Mouse (Mus musculus) heart, adult 8-10 months (tissue): ENCODE data around the gene B4galt1. TPM values are rescaled to one million over a fixed set of nuclear protein-coding genes. Genes with fewer than 3 reads are reported as not detected.
A peak's percentile ranks its signal among the peaks of the same experiment; 100 is the strongest.

ENCODE experiments used
- DNase-seq: peaks from one replicate; pipeline ENCODE4 v3.0.0; 2022; ENCODE audit warnings: low spot score
- total RNA-seq, 4 experiments: library from RNA; stranded (reverse); gene quantifications; 2 replicates each; pipeline ENCODE4 v1.2.4; 2022

The B4galt1 gene
- total RNA-seq, 4 experiments from 2014 or later: 53.9 to 60.3 (median 57.4) TPM

DNA sequence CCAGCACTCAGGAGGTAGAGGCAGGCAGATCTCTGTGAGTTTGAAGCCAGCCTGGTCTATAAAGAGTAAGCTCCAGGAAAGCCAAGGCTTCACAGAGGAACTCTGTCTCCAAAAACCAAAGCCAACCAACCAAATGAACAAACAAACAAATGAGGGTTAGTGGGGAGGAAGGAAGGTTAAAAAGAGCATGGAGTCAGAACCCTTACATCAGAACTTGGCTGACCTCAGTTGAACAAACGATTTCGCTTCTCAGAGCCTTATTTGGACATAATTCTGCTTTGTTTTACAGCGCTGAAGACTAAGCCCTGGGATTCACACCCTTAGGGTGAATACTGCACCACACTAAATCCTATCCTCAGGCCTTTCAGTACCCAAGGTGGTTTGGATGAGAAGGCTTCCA, 18.3 kb upstream of the B4galt1 start:
- DNase-seq: no peak

DNA sequence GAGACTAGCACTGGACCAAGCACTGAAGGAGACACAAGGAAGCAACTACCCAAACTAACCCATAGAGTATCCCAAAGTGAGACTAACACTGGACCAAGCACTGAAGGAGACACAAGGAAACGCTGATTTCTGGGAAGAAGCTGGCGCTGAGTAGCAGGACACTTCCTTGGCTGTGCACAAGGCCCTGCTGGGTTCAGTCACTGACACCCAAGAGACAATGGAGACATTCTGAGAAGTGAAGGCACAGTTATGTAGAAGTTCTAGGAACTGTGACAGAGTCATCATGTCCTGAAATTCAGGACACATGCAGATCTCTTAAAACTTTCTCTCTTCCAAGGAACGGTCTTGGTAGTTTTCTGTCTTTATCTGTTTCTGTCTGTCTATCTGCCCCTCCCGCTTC, 16.4 kb upstream of the B4galt1 start:
- no peak for DNase-seq

DNA sequence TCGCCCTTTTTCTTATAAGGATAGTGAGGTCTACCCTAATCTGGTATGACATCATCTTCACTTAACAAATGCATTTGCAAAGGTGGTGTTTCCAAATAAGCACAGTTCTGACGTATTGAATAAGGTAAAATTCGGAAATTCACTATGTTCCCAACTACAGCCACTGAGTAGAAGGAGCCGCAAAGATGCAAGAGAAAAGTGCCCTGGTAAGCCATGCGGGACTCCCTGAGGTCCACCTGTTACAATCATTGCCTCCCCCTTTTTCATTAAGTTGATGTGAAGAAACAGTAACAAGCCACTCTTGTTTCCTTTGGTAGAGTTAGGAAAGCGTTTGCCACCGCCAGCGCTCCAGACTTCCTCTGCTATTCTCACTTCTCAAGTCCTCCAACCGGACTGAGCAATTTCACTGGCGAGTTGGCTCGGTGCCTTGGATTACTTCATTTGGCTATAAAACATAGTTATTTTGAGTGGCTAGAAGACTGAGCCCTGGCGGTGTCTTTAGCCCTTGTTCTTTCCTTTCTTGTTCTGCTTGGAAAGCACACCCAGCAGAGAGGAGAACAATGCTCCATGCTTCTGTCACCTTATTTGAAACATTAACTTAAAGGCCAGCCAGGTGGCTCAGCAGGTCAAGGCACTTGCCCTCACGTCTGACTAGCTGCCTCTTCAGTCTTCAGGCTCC, 14.9 kb upstream of the B4galt1 start:
- DNase-seq: peak; percentile 94

DNA sequence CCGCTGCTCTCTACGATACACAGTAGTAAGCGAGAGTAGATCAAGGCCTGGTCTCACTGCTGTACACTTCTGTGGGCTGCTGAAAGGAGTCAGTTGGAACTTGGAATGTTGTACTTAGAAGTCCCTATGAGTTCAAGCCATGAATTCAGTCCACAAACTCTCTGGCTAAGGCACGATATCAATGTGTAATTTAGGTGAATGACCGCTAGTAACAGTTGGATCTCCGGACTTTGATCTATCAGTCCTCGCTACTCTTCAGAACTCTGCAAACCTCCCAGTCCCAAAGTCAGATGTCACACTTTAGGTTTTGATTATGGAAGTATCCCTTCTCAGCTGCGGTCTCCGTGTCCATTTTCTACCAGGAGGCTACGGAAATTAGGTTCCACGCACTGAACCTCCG, 10.6 kb upstream of the B4galt1 start:
- no peak for DNase-seq

DNA sequence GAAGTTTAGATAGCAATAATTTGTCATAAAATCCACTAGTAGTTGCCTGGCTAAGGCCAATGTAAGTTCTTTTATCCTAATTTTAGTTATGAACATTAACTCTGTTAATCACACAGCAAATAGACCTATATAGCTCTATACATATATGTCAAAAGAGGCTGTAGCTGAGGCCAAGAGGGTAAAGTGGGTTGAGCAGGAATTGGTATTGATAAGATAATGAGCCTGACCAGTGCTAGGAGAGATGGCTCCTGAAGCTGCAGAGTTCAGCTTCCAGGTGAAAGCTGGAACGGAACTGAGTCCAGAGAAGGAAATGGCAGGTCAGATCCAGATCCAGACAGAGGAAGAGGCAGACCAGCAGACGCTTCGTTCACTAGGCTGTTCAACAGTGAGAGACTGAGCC, 9.5 kb upstream of the B4galt1 start:
- no peak for DNase-seq

DNA sequence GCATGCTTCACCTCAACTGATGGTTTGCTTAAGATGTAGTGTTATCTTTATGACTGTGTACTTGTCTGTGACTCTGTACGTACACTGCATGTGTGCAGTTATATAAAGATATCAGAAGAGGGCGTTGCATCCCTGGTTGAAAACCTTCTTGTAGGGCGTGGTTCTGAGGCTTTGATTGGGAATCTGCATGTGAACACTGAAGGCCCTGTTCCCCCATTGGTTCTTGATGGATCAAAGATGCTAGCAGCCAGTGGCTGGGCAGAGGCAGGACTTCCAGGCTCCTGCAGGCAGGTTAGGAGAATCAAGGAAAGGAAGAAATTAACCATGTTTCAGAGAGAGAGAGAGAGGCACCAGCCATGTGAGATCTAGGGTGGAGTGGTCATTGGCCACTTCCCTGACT, 7.3 kb upstream of the B4galt1 start:
- DNase-seq: no peak

DNA sequence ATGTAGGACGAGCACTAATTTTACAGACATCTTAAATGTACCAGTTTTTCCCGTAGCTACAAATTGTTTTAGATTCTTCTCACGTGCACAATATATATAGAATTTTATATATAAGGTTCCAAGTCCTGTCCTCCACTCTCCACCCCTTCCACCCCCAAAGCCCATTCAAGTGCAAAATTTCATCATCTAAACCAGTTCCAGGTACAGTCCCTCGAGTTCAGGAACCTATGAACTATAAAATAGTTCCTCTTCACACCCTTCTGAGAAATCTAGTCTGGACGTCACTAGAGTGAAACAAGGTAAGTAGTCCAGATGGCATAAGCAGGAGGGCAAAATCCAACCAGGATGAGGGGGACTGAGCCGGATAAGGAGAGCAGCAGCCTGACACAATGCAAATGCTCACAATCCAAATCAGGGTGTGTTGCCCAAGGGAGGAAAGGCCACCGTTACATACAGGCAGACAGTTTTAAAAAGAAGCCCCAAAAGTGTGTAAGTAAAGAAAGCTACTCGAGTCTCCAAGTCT, 4.1 kb upstream of the B4galt1 start:
- no peak for DNase-seq

DNA sequence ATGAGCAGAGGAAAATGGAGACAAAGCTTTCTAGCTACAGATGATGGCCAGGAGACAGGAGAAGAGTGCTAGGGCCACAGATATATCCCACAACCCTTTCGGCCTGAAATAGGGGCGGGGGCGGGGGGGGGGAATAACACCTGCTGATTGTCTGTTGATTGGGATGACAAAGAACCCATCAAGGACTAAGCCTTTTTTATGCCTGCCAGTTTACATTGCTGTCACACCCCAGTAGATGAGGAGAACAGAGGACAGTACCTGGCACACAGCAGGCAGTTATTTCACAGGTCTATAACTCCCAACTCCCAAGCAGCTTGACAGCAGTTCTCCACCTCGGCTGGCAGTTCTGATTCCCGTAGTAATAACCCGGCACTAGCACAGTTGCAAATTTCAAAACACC, 2.8 kb upstream of the B4galt1 start:
- no peak for DNase-seq

DNA sequence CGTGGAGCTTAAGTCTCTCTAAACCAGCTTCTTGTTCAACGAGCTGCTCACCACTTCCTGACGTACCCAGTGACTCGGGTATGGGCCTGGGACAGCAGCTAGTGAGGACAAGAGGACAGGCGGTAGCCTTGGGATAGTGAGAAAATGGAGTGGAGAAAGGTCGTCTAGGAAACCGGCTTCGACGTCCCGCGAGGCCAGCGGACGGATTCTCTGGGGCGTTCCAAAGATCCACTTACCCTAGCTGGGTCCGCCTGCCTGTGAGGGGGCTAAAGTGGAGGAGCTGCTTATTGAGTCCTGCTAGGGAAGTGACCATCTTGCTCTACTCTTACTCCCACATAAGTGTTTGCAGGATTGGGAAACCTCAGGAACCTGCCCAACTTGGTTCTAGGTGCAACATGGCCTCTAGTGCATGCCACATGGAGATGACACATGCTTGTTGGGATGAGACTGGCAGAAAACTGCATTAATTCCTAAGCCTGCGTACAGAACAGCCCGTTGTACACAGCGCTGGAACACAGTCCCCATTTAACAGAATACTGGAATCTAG, 655 bp upstream of the B4galt1 start:
- no peak for DNase-seq

DNA sequence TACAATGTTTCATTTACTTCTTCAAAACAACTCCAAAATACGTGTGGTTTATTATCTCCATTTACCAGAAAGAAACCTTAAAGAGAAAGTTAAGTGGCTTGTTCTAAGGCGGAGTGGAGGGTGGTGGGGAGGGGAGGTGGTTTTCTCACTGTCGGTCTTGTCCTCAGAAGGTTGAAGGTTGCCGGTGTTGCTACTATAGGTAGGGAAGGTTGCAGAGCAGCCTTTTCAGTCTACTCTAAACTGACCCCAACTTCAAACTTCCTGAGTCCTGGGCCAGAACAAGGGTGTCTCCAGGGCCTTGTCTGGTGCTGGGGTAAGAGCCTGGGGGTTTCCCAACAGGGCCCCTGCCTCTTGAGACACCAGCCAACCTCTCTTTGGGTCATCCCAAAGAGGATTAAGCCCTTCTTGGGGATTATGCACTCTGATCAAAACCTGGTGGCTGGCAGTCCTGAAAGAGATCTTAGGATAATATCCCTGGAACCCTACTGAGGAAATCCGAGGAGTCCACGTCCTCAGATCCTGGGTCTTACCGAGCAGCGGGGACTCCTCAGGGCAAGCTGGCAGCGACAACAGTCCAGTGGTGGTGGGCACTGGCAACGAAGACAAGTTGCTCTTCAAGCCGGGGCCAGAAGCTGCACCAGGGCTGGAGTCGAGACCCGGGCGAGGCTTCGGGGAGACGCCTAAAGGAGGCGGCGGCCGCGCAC, 792 bp downstream of the B4galt1 start:
- DNase-seq: no peak

DNA sequence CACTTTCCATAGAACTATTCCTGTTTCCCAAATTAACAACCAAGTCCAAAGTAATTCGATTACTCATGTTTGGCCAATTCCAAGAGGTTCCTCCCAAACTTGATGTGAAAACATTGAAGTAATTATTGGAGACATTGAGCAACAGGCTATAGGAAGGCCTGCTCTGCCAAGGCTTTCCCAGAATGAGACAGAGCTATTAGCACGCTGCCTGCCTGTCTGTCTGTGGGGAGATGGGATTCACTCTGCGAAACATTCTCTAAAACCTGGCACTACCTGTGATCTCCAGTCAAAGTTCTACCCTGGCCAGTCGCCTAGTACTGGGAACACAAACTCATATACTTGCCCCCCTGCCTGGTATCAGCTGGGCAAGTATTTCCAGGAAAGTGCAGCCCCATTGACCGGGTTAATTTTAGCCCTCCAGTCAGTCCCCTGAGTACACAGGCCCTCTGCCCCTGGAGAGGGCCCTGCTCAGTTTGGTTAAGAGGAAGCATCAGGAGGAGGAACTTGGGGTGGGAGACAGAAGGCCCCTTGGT, 1.5 kb downstream of the B4galt1 start:
- no peak for DNase-seq

DNA sequence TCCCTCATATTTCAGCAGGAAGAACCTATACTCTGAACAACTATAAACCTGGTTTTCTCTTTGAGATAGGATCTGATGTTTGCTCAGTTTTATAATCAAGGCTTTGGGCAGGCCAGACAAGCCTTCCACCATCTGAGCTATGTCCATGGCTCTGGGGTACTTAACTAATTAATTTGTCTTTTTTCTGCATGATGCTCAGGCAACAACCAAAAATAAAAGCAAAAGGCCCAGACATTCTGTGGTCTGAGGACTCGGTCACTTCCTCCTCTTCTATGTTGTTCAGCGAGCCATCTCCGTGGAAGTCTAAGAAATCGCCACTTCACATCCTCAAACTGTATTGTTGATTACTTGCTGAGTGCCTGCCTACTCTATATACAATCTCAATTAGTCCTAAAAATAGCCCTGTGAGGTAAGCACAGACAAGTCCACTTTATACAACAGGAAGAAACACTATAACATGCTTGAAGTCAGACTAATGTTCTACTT, 2.0 kb downstream of the B4galt1 start:
- DNase-seq: no peak

DNA sequence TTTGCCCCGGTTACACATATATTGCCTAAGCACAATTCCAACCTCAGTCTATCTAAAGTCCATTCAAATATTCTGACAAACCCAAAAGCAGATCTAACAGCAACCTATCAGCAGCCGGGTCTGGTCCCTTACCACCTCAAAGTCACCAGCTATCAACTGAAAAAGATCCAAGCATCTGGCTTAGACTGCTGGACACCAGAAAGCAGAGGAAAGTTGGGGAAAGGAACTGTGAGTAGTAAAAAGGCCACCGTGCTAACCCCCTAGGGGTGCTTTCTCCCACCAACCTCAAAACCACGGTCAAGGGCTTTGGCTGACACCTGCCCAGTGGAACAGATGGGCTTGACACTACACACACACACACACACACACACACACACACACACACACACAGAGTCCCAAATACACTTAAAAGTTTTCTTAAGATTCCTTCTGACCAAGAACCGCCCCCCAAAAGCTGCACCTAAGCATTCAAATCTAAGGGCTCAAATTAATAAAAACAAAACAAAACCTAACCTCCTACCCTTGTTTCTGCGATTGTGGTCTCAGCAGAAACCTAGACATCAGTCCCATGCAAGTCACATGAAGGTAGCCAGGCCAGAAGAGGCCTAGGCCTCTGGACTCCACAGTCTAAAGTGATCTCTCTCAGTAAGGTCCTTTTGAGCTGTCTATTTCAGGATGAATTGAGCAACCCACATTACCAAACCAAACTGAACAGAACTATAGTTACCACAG, 2.6 kb downstream of the B4galt1 start:
- no peak for DNase-seq

DNA sequence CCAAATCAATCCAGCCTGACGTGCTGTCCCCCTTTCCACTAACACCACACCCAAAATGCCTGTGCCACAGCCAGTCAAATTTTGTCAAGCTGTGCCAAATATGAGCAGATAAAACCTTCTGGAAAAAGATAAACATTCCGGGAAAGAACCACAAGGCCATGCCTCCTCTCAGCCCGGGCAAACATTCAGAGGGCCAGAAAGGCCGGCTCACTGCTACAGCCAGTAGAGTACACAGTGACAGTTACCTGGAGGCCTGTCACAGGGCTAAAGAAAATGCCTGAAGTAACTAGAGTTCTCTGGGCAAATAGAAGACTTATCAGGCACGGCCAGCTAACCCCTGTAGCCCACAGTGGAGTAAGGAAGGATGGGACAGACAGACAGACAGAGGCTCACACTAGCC, 3.2 kb downstream of the B4galt1 start:
- peak; percentile 59 for DNase-seq

DNA sequence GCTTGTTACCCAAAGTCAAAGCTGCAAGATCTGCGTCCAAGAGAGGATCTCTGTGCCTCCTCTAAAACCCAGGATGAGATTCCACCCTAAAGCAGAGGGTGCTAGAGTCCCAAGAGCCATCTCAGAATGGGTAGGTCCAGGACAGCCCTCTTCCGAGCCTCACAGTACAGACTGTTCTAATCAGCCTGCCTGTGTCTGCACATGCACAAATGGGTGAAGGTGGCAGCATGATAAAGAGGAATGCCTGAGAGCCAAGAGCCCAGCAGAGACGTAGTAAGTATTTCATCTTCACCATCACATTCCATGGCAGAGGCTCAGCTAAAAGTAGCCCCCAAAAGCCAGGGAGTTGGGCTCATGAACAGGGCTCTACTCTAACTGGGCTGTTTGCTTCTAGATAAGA, 4.3 kb downstream of the B4galt1 start:
- no peak for DNase-seq

DNA sequence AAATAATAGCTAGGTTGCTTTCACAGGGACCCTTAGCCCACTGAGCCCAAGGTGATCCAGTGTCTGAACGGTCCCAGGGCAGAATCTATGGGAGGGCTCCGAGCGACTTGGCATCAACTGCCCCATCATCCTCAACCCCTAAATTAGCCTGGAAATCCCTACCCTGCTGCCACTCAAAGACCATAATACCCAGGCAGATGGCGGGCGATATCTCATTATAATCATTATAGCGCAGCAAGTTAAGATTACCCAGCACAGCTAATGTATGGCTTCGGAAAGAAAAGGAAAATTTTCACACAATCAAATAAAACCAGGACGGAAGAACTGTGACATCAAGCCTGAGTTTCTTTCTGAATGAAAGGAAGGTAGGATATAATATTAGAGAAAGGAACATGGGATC, 5.6 kb downstream of the B4galt1 start:
- DNase-seq: no peak

DNA sequence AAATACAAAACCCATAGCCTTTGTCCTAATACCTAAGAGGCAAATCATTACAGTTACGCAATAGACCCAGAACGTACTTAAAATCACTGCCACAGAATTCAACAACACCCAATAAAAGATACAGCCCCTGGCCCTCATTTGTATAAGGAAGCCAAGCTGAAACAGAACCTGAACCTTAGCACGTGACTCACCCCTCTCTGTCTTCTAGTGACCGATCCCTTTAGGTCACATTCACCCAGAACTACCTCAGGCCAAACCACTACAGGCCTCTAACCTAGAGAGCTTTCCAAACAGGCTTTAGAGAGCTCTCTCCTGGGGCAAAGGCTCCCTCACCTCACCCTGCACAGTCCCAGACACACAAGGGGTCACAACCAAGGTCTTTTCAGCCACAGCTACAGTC, 6.6 kb downstream of the B4galt1 start:
- DNase-seq: peak; percentile 33

DNA sequence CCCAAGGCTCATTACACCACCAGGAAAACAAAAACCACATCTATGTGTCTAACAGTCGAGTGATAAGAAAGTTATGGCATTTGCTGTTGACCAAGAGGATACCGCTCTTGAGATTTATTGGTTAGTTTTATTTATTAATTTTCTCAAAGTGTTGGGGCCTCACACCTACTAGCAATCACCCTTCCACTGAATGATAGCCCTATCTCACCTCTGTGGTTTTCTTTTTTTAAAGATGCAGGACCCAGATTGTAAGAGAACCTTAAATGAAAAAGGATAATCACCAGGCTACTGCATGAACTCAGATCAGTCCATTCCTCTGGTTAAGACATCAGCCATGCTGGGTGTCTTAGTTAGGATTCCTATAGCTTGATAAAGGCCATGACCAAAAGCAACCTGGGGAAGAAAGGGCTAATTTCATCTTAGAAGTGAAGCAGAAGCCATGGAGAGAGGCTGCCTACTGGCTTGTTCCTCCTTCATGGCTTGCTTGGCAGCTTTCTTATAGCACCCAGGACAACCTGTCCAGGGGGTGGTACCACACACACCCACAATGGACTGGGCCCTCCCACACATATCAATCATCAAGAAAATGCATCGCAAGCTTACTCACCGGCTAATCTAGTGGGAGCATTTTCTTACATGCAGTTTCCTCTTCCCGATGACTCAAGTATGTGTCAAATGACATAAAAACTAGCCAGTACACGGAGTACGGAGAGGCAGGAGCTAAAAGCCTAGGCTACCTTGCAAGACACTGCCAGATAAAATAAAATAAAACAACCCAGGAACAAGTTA, 7.5 kb downstream of the B4galt1 start:
- DNase-seq: peak; percentile 44

DNA sequence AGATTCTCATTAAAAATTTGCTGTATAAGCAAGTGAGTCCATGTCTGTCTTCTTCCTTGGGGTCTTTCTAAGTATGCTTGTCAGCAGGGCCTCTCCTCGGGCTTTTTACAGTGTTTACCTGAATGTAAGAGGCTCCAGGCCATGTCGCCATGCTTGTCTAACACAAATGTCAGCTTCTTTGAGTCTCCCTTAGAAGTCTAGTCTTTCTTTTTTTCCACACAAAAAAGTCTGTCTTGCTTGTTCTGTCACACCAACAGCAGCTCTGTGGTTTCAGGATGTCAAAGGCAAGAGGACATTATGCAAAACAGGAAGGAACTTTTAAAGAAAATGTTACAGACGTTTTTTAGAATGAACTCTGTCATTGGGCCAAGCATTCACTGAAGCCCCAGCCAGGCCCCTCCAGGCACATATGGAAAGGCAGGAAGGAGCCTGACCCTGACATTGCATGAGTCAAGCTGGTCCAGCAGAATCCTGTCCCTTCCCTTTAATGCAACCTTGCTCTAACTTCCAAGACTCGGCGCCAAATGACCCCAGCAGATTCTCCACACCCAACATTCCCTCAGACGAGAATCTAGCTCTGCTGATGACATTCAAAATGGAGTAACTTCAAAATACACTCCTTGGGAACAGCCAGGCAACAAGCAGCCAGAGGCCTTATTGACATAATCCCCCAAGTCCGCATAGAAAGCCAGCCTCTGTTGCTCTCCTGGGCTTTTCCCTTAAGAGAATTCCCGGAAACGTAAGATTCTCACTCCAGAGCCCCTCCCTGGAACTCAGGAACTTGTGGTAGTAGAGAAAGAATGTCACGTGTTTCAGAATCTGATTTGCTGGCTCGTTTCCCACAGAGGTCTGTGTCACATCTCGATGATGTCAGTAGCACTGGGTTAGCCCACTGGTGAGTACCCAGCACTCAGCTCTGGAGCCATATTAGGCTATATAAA, 8.7 kb downstream of the B4galt1 start:
- peak; percentile 92 for DNase-seq

DNA sequence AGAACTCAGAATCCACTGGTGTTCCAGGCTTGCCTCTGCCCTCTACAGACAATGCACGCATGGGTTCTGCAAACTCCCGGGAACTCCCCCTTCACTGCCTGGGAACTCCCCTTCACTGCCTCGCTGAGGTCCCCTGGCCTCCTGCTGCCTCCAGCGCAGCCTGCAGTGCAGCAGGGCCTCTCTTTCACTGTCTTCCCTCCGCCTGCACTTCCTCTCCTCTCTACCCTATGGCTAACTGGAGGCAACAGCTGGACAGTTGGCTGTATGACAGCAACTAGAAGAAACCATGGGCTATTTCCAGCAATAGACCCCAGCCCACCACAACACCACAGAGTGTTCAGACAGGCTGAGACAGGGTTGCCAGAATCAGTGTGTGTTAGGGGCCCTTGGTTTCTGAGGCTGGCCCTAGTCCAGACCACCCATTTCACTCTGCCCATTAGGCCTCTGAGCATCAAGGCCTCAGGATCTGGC, 9.5 kb downstream of the B4galt1 start:
- DNase-seq: peak; percentile 47
